ENCODE assay signal across 9 mouse cellular contexts in genomic region chr14:8300281-8300680, GRCm38 (mm10). TPM values are rescaled to one million over a fixed set of nuclear protein-coding genes. Genes with fewer than 3 reads are reported as not detected.
A peak's percentile ranks its signal among the peaks of the same experiment; 100 is the strongest.
DNase-seq lines count a peak whose midpoint lies in the region; ATAC-seq and TF ChIP-seq lines count a peak whose summit lies in the region.
"Had no signal": no experiment of that assay in that cellular context is flagged by ENCODE, and none has a peak within 500 bp of the region (broad histone marks: within the 10 kb centered on the region; RNA-seq: fewer than 3 reads in every experiment).

No protein-coding gene starts in this region.

- no peak for TF ChIP-seq POLR2A in CH12.LX (IDR thresholded peaks at IDR 0.05; ENCODE audit: low read depth, low read length)
- TF ChIP-seq POLR2A in bone marrow macrophage, adult 2 months (IDR thresholded peaks at IDR 0.05; ENCODE audit: borderline replicate concordance, low read depth, low read length): no peak

- no peaks in the 10 kb centered on the region for H3K36me3 ChIP-seq in intestine, postnatal 0 days (ENCODE audit: control insufficient read depth, insufficient read depth)
- no peaks in the 10 kb centered on the region for H3K36me3 ChIP-seq in intestine, embryonic 15.5 days
- H3K36me3 ChIP-seq in CH12.LX (replicated peaks in 1 of 2; ENCODE audit: control insufficient read depth in 1 of 2, insufficient read depth in 1 of 2, low read length in 1 of 2): no peaks in the 10 kb centered on the region
- no peaks in the 10 kb centered on the region for H3K36me3 ChIP-seq in embryonic facial prominence, embryonic 11.5 days (replicated peaks; ENCODE audit: control insufficient read depth, insufficient read depth, low read depth, low read length)

- no peak for ATAC-seq in intestine, postnatal 0 days
- no peak for ATAC-seq in intestine, embryonic 15.5 days
- ATAC-seq in embryonic facial prominence, embryonic 11.5 days (replicated peaks; ENCODE audit: insufficient number of reproducible peaks, low FRiP score, low TSS enrichment, low read depth): 0 out of 2 replicates have a peak, but pooled peaks have one; percentile 46
- ATAC-seq in megakaryocyte progenitor cell, adult 5-6 weeks (replicated peaks; ENCODE audit: poor library complexity): peak; percentile 79
- ATAC-seq in megakaryocyte, adult 5-6 weeks (ENCODE audit: poor library complexity, severe bottlenecking): no peak

- in situ Hi-C loops in CH12.LX (cut with MboI; ENCODE audit: low pct_ligation_motif_present, low pct_unique_long_range_greater_than_20kb, low sequenced_read_pairs): loop anchor here (25.0 kb wide), 1 partner anchor 488 kb away; the partner anchor contains the start of gene Flnb

- no peaks in the 10 kb centered on the region for H3K79me2 ChIP-seq in CH12.LX (replicated peaks; ENCODE audit: control insufficient read depth, extremely low read depth, insufficient read depth, poor library complexity, severe bottlenecking)

- TF ChIP-seq CTCF in intestine, postnatal 0 days (IDR thresholded peaks at IDR 0.05; ENCODE audit: low read depth): peak; percentile 77
- TF ChIP-seq CTCF in CH12.LX (conservative IDR thresholded peaks at IDR 0.05 in 1 of 2, IDR thresholded peaks at IDR 0.05 in 1 of 2; ENCODE audit: low read depth in 2 of 2, low read length in 2 of 2): peak; percentile 71 to 77
- TF ChIP-seq CTCF in bone marrow macrophage, adult 2 months (IDR thresholded peaks at IDR 0.05; ENCODE audit: low read depth, low read length): peak; percentile 75

- H3K4me2 ChIP-seq in intestine, postnatal 0 days (replicated peaks; ENCODE audit: low read depth): no peak overlapping the region
- H3K4me2 ChIP-seq in intestine, embryonic 15.5 days (replicated peaks): no peak overlapping the region
- no peak overlapping the region for H3K4me2 ChIP-seq in CH12.LX (ENCODE audit: insufficient read depth, low read depth, poor library complexity, severe bottlenecking)
- H3K4me2 ChIP-seq in embryonic facial prominence, embryonic 11.5 days (ENCODE audit: low read depth, low read length): no peak overlapping the region

- peak; percentile 74 for DNase-seq in CH12.LX (ENCODE audit: extremely low read depth)
- peak; percentile 78 for DNase-seq in embryonic facial prominence, embryonic 11.5 days (ENCODE audit: low spot score)
- DNase-seq in kidney, adult 9 months: peak; percentile 82

- no peaks in the 10 kb centered on the region for H3K27me3 ChIP-seq in intestine, postnatal 0 days (replicated peaks; ENCODE audit: control insufficient read depth, insufficient read depth, low read length)
- no peaks in the 10 kb centered on the region for H3K27me3 ChIP-seq in intestine, embryonic 15.5 days (replicated peaks)
- peaks cover 3% of the 10 kb centered on the region for H3K27me3 ChIP-seq in CH12.LX (replicated peaks)
- H3K27me3 ChIP-seq in embryonic facial prominence, embryonic 11.5 days (ENCODE audit: control insufficient read depth, insufficient read depth, low read length): no peaks in the 10 kb centered on the region

- no peaks in the 10 kb centered on the region for H3K9me3 ChIP-seq in intestine, postnatal 0 days (ENCODE audit: control insufficient read depth)
- H3K9me3 ChIP-seq in intestine, embryonic 15.5 days: no peaks in the 10 kb centered on the region
- H3K9me3 ChIP-seq in CH12.LX (replicated peaks; ENCODE audit: low read length): no peaks in the 10 kb centered on the region
- no peaks in the 10 kb centered on the region for H3K9me3 ChIP-seq in embryonic facial prominence, embryonic 11.5 days (replicated peaks; ENCODE audit: control insufficient read depth, low read length)

- no peak overlapping the region for H3K27ac ChIP-seq in intestine, postnatal 0 days (ENCODE audit: low read depth, low read length)
- no peak overlapping the region for H3K27ac ChIP-seq in intestine, embryonic 15.5 days
- H3K27ac ChIP-seq in CH12.LX (ENCODE audit: insufficient read depth, low read depth): no peak overlapping the region
- no peak overlapping the region for H3K27ac ChIP-seq in bone marrow macrophage, adult 2 months (ENCODE audit: insufficient read depth, low read depth, low read length)
- H3K27ac ChIP-seq in embryonic facial prominence, embryonic 11.5 days (replicated peaks; ENCODE audit: low read depth, low read length): no peak overlapping the region

- dilution Hi-C loops in CH12.LX (cut with MboI; ENCODE audit: extremely low pct_ligation_motif_present, extremely low pct_unique_long_range_greater_than_20kb, low sequenced_read_pairs): no loop called here

- 30% methylated on average over 8 of the region's 8 CpGs for WGBS in intestine, postnatal 0 days
- WGBS in intestine, embryonic 15.5 days: 30% methylated on average over 8 of the region's 8 CpGs
- WGBS in embryonic facial prominence, embryonic 11.5 days: 25% methylated on average over 8 of the region's 8 CpGs

- no peak overlapping the region for H3K9ac ChIP-seq in intestine, postnatal 0 days (ENCODE audit: low read depth, low read length)
- H3K9ac ChIP-seq in intestine, embryonic 15.5 days: no peak overlapping the region
- no peak overlapping the region for H3K9ac ChIP-seq in CH12.LX (ENCODE audit: insufficient read depth, low read depth)
- H3K9ac ChIP-seq in embryonic facial prominence, embryonic 11.5 days (replicated peaks; ENCODE audit: low read length): no peak overlapping the region

- TF ChIP-seq EP300 in CH12.LX (IDR thresholded peaks at IDR 0.05; ENCODE audit: low read length): no peak

- H3K4me3 ChIP-seq in intestine, postnatal 0 days (ENCODE audit: low read depth, low read length): no peak overlapping the region
- no peak overlapping the region for H3K4me3 ChIP-seq in intestine, embryonic 15.5 days (replicated peaks)
- H3K4me3 ChIP-seq in CH12.LX (replicated peaks in 1 of 3; ENCODE audit: low read depth in 2 of 3, low read length in 2 of 3, poor library complexity in 1 of 3): no peak overlapping the region
- H3K4me3 ChIP-seq in bone marrow macrophage, adult 2 months (ENCODE audit: insufficient read depth, low read length): no peak overlapping the region
- H3K4me3 ChIP-seq in embryonic facial prominence, embryonic 11.5 days (ENCODE audit: low read depth, low read length): no peak overlapping the region
- H3K4me3 ChIP-seq: erythroblast, embryonic 14.5 days had no signal

- H3K4me1 ChIP-seq in intestine, postnatal 0 days (replicated peaks; ENCODE audit: control insufficient read depth, insufficient read depth, low read length): no peaks in the 10 kb centered on the region
- H3K4me1 ChIP-seq in intestine, embryonic 15.5 days (replicated peaks): no peaks in the 10 kb centered on the region
- peaks cover 0 to 3% of the 10 kb centered on the region in 2 experiments; a peak in 1 of 4 replicates for H3K4me1 ChIP-seq in CH12.LX (ENCODE audit: control insufficient read depth in 1 of 2, insufficient read depth in 2 of 2)
- no peaks in the 10 kb centered on the region for H3K4me1 ChIP-seq in bone marrow macrophage, adult 2 months (ENCODE audit: control insufficient read depth, insufficient read depth, low read length)
- H3K4me1 ChIP-seq in embryonic facial prominence, embryonic 11.5 days (ENCODE audit: control insufficient read depth, insufficient read depth, low read length): no peaks in the 10 kb centered on the region

- peak; percentile 40 for TF ChIP-seq RAD21 in CH12.LX (IDR thresholded peaks at IDR 0.05; ENCODE audit: low read depth, low read length)

TF ChIP-seq in CH12.LX, 34 proteins besides CTCF, POLR2A, EP300 and RAD21:
- TF ChIP-seq SIN3A (IDR thresholded peaks at IDR 0.05; ENCODE audit: low read length) (no peak), ELF1 (IDR thresholded peaks at IDR 0.05; ENCODE audit: low read depth, low read length) (no peak), MXI1 (IDR thresholded peaks at IDR 0.05; ENCODE audit: low read depth, low read length) (no peak), BHLHE40 (IDR thresholded peaks at IDR 0.05; ENCODE audit: low read depth, low read length) (peak; percentile 43), SMC3 (IDR thresholded peaks at IDR 0.05; ENCODE audit: low read depth, low read length) (peak; percentile 59)

RNA-seq across cellular contexts. Expression of gene Fam107a, which starts 17.5 kb away (rescaled TPM):
- polyA plus RNA-seq in intestine, postnatal 0 days (2015; fragmentation: Nextera tagmentation; extraction: Ambion mirVana): 0.16 TPM in 2 replicates
- polyA plus RNA-seq in intestine, embryonic 15.5 days (2015; fragmentation: Nextera tagmentation; extraction: Ambion mirVana): 0.43 and 0.44 TPM in 2 replicates
- total RNA-seq in CH12.LX (2012; rRNA removed): not detected in 2 replicates
- total RNA-seq in CH12.LX (2014; rRNA removed): not detected in 2 replicates
- polyA plus RNA-seq in CH12.LX (2012; ENCODE audit: insufficient read length, low read depth): not detected in 2 replicates
- not detected in 2 replicates for polyA plus RNA-seq in bone marrow macrophage, adult 2 months (2012; ENCODE audit: insufficient read depth, insufficient read length, missing spikeins)
- polyA plus RNA-seq in embryonic facial prominence, embryonic 11.5 days (2014; fragmentation: Nextera tagmentation; extraction: Ambion mirVana): 0.39 and 1.1 TPM in 2 replicates
- not detected in 2 replicates for total RNA-seq in megakaryocyte progenitor cell, adult 5-6 weeks (2015)
- not detected in 2 replicates for total RNA-seq in megakaryocyte progenitor cell, adult 5-6 weeks (2017)
- 0.09 TPM in 1 of 2 replicates, not detected in the other for total RNA-seq in megakaryocyte, adult 5-6 weeks (2015)
- not detected in 2 replicates for total RNA-seq in megakaryocyte, adult 5-6 weeks (2017)
- polyA plus RNA-seq: erythroblast, embryonic 14.5 days had no signal

RNA-seq across cellular contexts. Expression of gene Acox2, which starts 41.1 kb away (rescaled TPM):
- polyA plus RNA-seq in intestine, postnatal 0 days (2015; fragmentation: Nextera tagmentation; extraction: Ambion mirVana): 9.3 and 10.8 TPM in 2 replicates
- polyA plus RNA-seq in intestine, embryonic 15.5 days (2015; fragmentation: Nextera tagmentation; extraction: Ambion mirVana): 0.88 and 0.91 TPM in 2 replicates
- total RNA-seq in CH12.LX (2012; rRNA removed) (not detected in 2 replicates), CH12.LX (2014; rRNA removed) (not detected in 2 replicates)
- polyA plus RNA-seq in CH12.LX (2012; ENCODE audit: insufficient read length, low read depth): not detected in 2 replicates
- not detected in 2 replicates for polyA plus RNA-seq in bone marrow macrophage, adult 2 months (2012; ENCODE audit: insufficient read depth, insufficient read length, missing spikeins)
- polyA plus RNA-seq in embryonic facial prominence, embryonic 11.5 days (2014; fragmentation: Nextera tagmentation; extraction: Ambion mirVana): not detected in 2 replicates
- total RNA-seq in megakaryocyte progenitor cell, adult 5-6 weeks (2015): not detected in 2 replicates
- not detected in 2 replicates for total RNA-seq in megakaryocyte progenitor cell, adult 5-6 weeks (2017)
- not detected in 2 replicates for total RNA-seq in megakaryocyte, adult 5-6 weeks (2015)
- not detected in 2 replicates for total RNA-seq in megakaryocyte, adult 5-6 weeks (2017)
- polyA plus RNA-seq: erythroblast, embryonic 14.5 days had no signal

Comparison
In these comparisons a context has a peak if more than half of its experiments do, and no peak if none do; other contexts are left out.
1. ATAC-seq: peak in embryonic facial prominence, embryonic 11.5 days (single experiment) and megakaryocyte progenitor cell, adult 5-6 weeks (single experiment); none in intestine, postnatal 0 days (single experiment), intestine, embryonic 15.5 days (single experiment) and megakaryocyte, adult 5-6 weeks (single experiment).
2. Peak in every context shown above with its lines, with median percentiles within 50 percentile points of each other: CTCF ChIP-seq and DNase-seq.